Mouse (Mus musculus) erythroblast, adult 5-6 weeks (primary cell): Measurements from ENCODE around the gene Aldh4a1. TPM values are rescaled to one million over a fixed set of nuclear protein-coding genes. Genes with fewer than 3 reads are reported as not detected.

Source experiments
- ATAC-seq: replicated peaks from 2 replicates; pipeline ENCODE4 v1.8.0; 2016; ENCODE audit warnings: moderate number of reproducible peaks, mild to moderate bottlenecking, moderate TSS enrichment, inconsistent platforms; ENCODE audit not compliant: poor library complexity, low FRiP score, severe bottlenecking
- total RNA-seq, 2 experiments: library from RNA; stranded (forward) in 1 of 2; stranded (reverse) in 1 of 2; fragments of 150-400 nt in 1 of 2; fragments of 200-764, 138-1000 nt in 1 of 2; gene quantifications; 2 replicates each; pipeline versions ENCODE4 v1.2.3 to v1.2.4; 2015 to 2017; ENCODE audit warnings: low replicate concordance in 2 of 2

Gene Aldh4a1
- total RNA-seq, 2 experiments from 2014 or later = 1.3 to 2.0 TPM

DNA sequence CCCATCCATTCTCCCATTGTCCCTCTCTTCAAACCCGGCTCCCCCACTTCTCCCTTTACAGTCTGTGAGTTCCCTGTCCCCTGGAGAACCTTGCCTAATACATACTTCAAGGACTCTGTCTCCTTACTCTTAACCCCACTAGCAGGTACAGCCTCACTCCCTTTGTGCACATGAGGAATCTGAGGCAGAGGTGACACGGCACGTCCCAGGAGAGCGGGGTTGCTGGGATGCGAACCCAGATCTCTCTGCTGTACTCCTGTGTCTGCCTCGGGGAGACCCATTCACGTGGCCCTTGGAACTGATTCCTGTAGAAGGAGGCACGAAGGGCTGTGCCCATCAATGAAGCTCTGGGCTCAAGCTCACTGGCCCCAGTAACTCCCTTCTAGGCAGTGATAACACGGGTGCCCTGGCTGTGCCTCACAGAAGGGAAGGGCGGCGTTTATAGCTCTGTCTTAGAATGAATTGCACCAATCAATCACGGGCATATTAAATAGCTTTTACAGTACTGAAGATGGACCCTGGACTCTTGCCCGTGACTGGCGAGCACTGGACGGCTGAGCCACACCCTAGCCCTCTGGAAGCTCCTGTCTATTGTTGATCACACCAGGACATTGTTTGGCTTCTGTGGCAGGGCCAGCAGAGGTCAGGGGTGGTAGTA, 27.5 kb downstream of the Aldh4a1 start:
- ATAC-seq = no peak

DNA sequence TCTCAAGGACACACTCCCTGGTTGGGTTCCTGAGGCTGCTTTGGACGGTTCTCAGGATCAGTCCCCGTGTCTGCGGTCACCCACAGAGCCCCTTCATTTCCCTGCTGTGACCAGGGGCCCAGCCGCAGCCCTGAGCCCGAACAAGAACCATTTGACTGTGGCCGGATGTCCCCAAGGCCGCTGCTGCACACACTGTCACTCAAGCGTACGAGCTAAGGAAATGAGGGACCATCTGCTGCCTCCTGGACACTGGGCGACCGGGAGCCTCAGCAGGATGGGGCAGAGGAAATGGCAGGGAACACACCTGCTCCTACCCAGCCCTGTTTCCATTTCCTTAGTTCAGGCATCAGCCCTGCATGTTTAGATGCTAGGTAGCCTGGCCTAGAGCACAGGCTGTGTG, 28.2 kb downstream of the Aldh4a1 start:
- ATAC-seq = no peak

DNA sequence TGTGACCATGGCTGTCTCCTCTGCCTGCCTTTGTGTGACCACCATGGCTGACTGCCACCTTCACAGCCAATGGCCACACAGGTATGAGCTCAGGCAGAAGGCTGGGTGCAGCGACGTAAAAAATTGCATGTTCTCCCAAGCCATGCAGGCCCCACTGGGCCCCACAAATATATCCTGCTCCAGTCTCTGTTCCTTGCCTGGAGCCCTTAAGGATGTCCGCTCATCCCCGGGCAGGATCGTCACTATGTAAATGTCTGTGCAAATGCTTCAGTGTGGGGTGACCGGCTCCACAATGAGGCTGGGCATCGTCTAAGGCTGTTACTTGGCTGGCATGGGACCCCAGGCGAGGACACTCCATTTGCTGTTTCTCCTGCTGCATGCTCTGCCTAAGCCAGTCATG, 30.6 kb downstream of the Aldh4a1 start, which contains the start of gene Tas1r2:
Gene Tas1r2, plus strand, starts transcription at position 301 of the 400 bp plus-strand sequence.
- ATAC-seq = no peak

DNA sequence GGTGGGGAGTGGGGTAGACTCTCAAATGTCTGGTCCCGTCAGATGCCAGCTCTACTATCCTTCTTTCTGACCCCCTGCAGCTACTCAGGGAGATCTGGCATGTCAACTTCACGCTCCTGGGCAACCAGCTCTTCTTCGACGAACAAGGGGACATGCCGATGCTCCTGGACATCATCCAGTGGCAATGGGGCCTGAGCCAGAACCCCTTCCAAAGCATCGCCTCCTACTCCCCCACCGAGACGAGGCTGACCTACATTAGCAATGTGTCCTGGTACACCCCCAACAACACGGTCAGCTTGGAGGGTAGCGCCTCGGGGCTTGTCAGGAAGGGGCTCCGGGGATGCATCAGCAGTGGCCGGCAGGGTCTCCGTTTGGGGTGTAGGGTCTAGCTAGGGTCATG, 39.2 kb downstream of the Aldh4a1 start:
- no peak for ATAC-seq

DNA sequence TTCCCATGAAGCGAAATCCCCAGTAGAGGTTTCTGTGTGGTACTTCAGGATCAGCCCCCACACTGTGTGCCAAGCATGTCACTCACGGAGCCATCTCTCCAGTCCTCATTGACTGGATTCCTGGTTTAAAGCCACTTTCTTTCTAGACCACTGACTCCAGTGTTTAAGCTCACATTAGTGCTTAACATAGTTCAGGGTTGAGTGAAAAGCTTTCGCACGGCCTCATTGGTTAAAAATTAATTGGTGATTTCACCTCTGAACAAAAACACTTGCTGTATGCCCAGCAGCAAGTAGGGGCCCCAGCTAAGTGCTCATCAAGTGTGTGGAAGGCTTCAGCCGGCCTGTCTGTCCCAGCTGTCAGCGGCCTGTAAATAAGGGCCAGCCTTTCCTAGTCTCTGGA, 45.0 kb downstream of the Aldh4a1 start:
- ATAC-seq = no peak

DNA sequence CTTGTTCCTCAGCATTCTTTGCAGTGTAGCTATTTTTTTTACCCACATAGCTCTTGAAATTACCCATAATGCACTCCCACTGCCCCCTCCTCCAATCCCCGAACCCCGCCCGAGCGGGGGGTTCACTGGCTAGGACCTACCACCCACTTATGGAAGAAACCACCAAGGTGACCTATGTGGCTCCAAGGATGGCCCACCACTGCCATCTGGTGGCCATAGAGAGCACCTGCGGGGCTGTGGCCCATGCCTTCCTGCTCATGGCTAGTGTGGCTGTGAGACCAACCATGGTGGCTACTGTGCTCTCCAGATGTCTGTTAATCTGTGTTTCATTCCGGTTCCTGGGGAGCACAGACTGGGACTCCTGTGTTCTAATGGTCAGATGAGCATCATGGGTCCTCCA, 47.2 kb downstream of the Aldh4a1 start:
- ATAC-seq = peak; percentile 85

DNA sequence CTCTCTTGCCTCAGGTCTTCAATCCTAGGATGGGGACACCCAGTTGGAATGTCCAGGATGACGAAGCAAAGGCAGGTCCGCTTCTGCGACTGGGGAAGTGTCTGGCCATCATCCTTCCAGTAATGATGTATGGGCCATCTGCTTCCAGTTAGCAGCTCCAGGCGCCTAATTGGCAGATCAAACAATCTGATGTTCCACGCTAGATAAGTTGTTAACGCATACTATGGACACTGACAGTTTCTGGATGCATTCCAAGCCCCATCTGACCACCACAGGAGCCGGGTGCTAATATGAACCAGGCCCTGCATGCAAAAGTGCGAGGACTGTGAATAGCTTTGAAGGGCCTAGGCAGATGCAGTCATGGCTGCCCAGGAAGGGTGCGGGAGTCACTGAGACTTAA, 53.0 kb downstream of the Aldh4a1 start:
- ATAC-seq = no peak

DNA sequence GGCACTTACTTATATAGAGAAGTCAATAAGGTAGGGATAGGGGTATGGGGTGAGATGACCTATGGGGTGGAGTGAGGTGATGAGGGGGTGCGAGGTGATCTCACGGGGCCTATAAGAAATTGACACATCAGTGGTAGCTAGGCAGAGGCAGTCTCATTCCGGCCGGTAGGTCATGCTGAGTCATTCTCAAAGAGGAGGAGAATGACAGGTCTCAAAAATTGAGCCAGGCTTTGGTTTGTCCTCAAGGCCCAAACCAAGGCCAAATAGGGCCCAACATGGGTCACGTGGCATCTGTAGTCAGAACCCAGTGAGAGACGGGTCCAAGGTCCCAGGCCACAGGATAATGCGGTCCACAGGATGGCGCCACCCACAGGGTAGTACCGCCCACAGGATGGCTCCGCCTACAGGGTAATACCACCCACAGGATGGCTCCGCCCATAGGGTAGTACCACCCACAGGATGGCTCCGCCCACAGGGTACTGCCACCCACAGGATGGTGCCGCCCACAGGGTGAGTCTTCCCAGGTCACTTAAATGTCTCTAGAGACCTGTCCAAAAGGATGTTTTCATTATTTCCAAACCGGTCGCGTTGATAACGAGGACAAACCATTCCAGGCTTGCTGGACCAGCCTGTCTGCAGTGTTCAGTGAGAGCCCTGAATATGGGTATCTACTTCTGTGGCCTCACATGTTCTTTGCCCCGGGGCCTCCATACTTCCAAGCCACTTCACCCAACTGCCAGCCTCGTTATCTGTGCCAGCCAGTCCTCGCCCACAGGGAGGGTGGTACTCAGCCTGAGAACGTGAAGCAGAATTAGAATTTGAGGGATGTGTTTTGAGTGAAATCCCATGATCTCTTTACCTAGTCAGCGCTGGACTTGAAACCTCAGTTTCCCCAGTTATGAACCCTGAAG, 61.3 kb downstream of the Aldh4a1 start:
- peak; percentile 55 for ATAC-seq

DNA sequence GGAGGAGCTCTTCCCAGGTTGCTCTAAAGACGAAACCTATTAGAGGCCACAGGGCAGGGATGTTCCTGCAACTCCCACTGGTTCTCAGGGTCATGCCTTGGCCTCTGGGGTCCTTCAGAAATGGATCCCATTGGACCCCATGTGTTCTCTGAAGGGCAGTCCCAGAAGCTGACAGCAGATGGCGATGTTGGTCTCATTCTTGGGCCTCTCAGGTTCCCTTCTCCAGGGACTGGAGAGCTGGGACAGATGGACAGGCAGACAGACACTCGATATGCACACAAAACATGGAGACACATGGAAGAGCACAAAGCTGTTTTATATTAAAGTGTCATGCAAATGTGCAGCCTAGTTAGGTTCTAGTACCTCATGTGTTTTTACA, 62.0 kb downstream of the Aldh4a1 start:
- ATAC-seq = no peak

DNA sequence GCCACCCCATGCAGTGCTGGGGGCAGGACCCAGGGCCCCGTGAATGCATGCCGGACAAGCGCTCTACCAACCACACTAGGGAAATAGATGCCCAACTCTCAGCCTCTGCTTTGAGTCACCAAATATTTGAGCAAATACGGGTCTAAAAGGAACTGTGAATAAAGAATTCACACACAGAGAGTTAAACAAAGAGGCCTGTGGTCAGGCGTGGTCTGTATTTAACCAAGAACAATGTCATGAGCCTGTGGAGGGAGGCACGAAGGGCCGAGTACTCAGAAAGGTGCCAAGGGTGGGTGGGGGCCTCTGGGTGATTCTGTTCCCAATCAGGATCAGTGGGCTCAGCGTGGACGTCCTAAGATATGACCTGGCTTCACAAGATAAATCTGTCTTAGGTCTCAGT, 65.4 kb downstream of the Aldh4a1 start:
- no peak for ATAC-seq

DNA sequence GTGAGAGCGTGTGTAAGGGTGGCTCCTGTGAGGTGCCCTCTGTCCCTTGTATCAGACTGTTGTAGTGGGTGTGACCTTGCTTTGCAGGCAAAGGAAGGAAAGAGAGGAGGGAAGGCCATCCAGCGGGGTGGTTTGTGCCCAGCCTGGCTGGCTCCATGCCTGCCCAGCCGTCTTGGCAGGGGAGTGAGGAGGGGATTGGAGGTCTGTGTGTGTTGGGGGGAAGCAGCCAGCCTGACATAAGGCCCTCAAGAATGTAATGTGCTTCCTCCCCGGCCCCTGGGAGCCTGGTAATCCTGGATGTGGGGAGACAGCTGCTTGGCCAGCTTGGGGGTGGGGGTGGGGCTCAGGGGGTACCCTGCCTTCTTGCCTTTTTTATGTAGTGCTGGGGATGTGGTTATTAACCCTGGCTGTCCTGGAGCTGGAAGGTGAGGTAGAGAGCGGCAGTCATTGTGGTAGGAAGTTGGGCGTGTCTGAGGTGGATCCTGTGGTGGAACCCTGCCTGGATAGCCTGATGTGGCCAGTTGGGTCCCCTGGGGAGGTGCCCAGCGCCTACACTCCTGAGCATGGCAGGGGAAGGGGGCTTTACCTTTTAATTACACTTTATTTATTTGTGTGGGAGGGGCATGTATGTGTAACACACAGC, 67.1 kb downstream of the Aldh4a1 start:
- ATAC-seq = no peak

DNA sequence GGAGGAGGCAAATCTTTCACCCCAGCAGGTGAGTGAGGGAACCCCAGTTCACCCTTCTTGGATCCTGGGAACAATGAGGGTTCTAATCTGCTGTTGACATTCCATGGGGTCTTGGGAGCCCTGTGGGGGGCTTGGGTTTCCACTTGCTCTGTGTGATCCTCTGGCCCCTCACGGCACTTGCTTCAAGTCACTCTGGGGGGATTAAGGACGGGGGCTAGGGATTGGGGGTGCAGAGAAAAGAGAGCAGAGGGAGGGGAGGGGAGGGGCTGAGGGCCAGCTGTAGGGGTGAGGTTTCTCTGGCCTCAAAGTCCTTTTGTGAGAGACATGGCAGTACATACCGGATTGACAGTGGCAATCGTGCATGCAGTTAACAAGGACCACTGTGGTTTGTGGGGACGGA, 70.6 kb downstream of the Aldh4a1 start:
- no peak for ATAC-seq

DNA sequence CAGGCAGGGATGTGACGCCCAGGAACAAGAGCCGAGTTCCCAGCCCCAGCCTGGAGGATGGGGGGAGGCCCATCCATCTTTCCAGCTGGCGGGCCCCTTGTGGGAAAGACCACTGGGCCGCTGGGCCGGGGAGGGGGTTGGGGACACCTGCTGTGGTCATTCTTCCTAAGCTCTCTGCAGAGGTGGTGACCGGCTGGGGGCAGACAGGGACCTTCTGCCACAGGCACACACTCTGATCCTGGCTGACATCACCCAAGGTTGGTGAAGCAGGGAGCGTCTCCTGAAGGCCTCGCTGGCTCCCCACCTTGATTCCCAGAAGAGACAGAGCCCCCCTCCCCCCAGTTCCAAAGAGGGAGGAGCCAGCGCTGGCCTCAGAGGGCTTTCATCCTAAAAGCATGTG, 75.1 kb downstream of the Aldh4a1 start:
- ATAC-seq = no peak

DNA sequence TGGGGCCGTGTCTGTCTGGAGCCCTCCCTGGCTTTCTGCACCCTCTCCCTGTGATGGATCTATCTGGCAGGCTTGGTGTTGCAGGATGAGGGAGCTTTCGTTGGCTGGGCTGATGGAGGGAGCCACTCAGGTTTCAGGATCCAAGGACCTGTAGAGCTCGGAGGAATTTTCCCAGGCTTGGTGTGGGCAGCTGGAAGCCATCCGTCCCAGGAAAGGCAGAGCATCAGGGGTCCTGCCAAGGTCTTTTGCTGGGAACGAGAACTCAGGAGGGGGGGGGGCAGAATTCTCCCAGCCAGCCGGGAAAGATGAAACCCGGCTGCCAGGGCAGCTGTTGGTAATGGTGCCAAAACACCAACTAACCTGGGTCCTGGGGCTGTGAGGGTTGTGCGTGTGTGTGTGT, 75.9 kb downstream of the Aldh4a1 start:
- ATAC-seq = no peak

Other genes with a start within 250 kb of the Aldh4a1 start
- gene Iffo2, start 92.3 kb upstream of the Aldh4a1 start, total RNA-seq (2015; ENCODE audit: low replicate concordance) = not detected in 2 replicates
- gene Iffo2, start 92.3 kb upstream of the Aldh4a1 start, total RNA-seq (2017; ENCODE audit: low replicate concordance) = 0.14 and 1.9 TPM in 2 replicates
- not detected in 2 replicates for gene Gm21969, start 19.7 kb upstream of the Aldh4a1 start, total RNA-seq (2015; ENCODE audit: low replicate concordance)
- 0.60 TPM in 1 of 2 replicates, not detected in the other for gene Gm21969, start 19.7 kb upstream of the Aldh4a1 start, total RNA-seq (2017; ENCODE audit: low replicate concordance)
- not detected in 2 replicates for gene Tas1r2, start 30.7 kb downstream of the Aldh4a1 start, total RNA-seq (2015; ENCODE audit: low replicate concordance)
- gene Tas1r2, start 30.7 kb downstream of the Aldh4a1 start, total RNA-seq (2017; ENCODE audit: low replicate concordance) = not detected in 2 replicates
- not detected in 2 replicates for gene Pax7, start 210.7 kb downstream of the Aldh4a1 start, total RNA-seq (2015; ENCODE audit: low replicate concordance)
- gene Pax7, start 210.7 kb downstream of the Aldh4a1 start, total RNA-seq (2017; ENCODE audit: low replicate concordance) = 0.14 TPM in 1 of 2 replicates, not detected in the other